Comparison of ENCODE assay signal across 15 mouse cellular contexts in genomic region chr3:87160819-87161509, GRCm38 (mm10). TPM values are rescaled to one million over a fixed set of nuclear protein-coding genes. Genes with fewer than 3 reads are reported as not detected.
DNase-seq lines count a peak whose midpoint lies in the region; ATAC-seq lines count a peak whose summit lies in the region.
"Had no signal": no experiment of that assay in that cellular context is flagged by ENCODE, and none has a peak within 500 bp of the region (broad histone marks: within the 10 kb centered on the region; RNA-seq: fewer than 3 reads in every experiment).

No protein-coding gene starts in this region.

- 0 out of 2 replicates have a peak overlapping the region, but pooled peaks have one; percentile 13 for H3K9ac ChIP-seq in kidney, embryonic 16.5 days (replicated peaks; ENCODE audit: low read length)
- no peak overlapping the region for H3K9ac ChIP-seq in forebrain, embryonic 14.5 days (ENCODE audit: low read length)
- no peak overlapping the region for H3K9ac ChIP-seq in limb, embryonic 12.5 days (replicated peaks)
- no peak overlapping the region for H3K9ac ChIP-seq in neural tube, embryonic 14.5 days (replicated peaks; ENCODE audit: low read depth, low read length)
- H3K9ac ChIP-seq: lung, embryonic 15.5 days had no signal

- DNase-seq in kidney, adult 8-10 months, result no peak
- peak; percentile 78 for DNase-seq in forebrain, embryonic 14.5 days (ENCODE audit: low spot score)
- DNase-seq in frontal cortex, adult 2 months (ENCODE audit: extremely low spot score in 1 of 2, low spot score in 1 of 2), result no peak
- no peak for DNase-seq in layer of hippocampus, adult 18-20 months (ENCODE audit: low spot score in 2 of 2)
- no peak for DNase-seq in natural killer cell, adult 2 months (ENCODE audit: low spot score in 2 of 2)
- DNase-seq: heart, postnatal 36 days; kidney, postnatal 36 days; right cerebral cortex, postnatal 4 days; thymus, adult 18-20 months had no signal

- no peak for ATAC-seq in kidney, embryonic 16.5 days (ENCODE audit: low FRiP score, low TSS enrichment)
- ATAC-seq in forebrain, embryonic 14.5 days, result peak; percentile 54; the same call in 1 of the 2 replicates
- no peak for ATAC-seq in limb, embryonic 12.5 days (ENCODE audit: insufficient number of reproducible peaks, insufficient read depth, low FRiP score, low TSS enrichment, low read depth)
- ATAC-seq in neural tube, embryonic 14.5 days (ENCODE audit: low read depth), result peak; percentile 74

- no peaks in the 10 kb centered on the region for H3K27me3 ChIP-seq in kidney, embryonic 16.5 days (ENCODE audit: insufficient read depth, low read length)
- H3K27me3 ChIP-seq in forebrain, embryonic 14.5 days (replicated peaks; ENCODE audit: control insufficient read depth, insufficient read depth, low read length), result no peaks in the 10 kb centered on the region
- H3K27me3 ChIP-seq in limb, embryonic 12.5 days, result no peaks in the 10 kb centered on the region
- H3K27me3 ChIP-seq in neural tube, embryonic 14.5 days (ENCODE audit: control insufficient read depth, insufficient read depth, low read length), result no peaks in the 10 kb centered on the region
- H3K27me3 ChIP-seq: lung, embryonic 15.5 days had no signal

- no peaks in the 10 kb centered on the region for H3K9me3 ChIP-seq in kidney, embryonic 16.5 days (ENCODE audit: low read length)
- no peaks in the 10 kb centered on the region for H3K9me3 ChIP-seq in forebrain, embryonic 14.5 days (replicated peaks; ENCODE audit: control insufficient read depth, low read length)
- H3K9me3 ChIP-seq in limb, embryonic 12.5 days, result no peaks in the 10 kb centered on the region
- H3K9me3 ChIP-seq in neural tube, embryonic 14.5 days (ENCODE audit: control insufficient read depth, low read length), result no peaks in the 10 kb centered on the region
- H3K9me3 ChIP-seq: lung, embryonic 15.5 days had no signal

- H3K4me1 ChIP-seq in kidney, embryonic 16.5 days (ENCODE audit: insufficient read depth, low read length), result peaks cover 72% of the 10 kb centered on the region
- peaks cover 44% of the 10 kb centered on the region for H3K4me1 ChIP-seq in forebrain, embryonic 14.5 days (ENCODE audit: control insufficient read depth, insufficient read depth, low read length)
- peaks cover 94% of the 10 kb centered on the region for H3K4me1 ChIP-seq in limb, embryonic 12.5 days (replicated peaks)
- H3K4me1 ChIP-seq in neural tube, embryonic 14.5 days (ENCODE audit: control insufficient read depth, insufficient read depth, low read length), result peaks cover 63% of the 10 kb centered on the region

- no peak overlapping the region for H3K4me3 ChIP-seq in kidney, embryonic 16.5 days (ENCODE audit: low read length)
- H3K4me3 ChIP-seq in forebrain, embryonic 14.5 days (ENCODE audit: low read depth, low read length), result no peak overlapping the region
- no peak overlapping the region for H3K4me3 ChIP-seq in limb, embryonic 12.5 days (replicated peaks)
- no peak overlapping the region for H3K4me3 ChIP-seq in neural tube, embryonic 14.5 days (ENCODE audit: low read depth, low read length)
- H3K4me3 ChIP-seq: lung, embryonic 15.5 days; myocyte had no signal

- 38% methylated on average over 6 of the region's 6 CpGs for WGBS in kidney, embryonic 16.5 days
- WGBS in forebrain, embryonic 14.5 days, result 17% methylated on average over 6 of the region's 6 CpGs
- WGBS in limb, embryonic 12.5 days, result 27% methylated on average over 6 of the region's 6 CpGs
- 18% methylated on average over 6 of the region's 6 CpGs for WGBS in neural tube, embryonic 14.5 days

- no peaks in the 10 kb centered on the region; the same call in 1 of the 2 replicates for H3K36me3 ChIP-seq in kidney, embryonic 16.5 days (ENCODE audit: insufficient read depth, low read length)
- H3K36me3 ChIP-seq in forebrain, embryonic 14.5 days (ENCODE audit: control insufficient read depth, insufficient read depth, low read length), result 0 out of 2 replicates have a peak, but pooled peaks cover 5% of the 10 kb centered on the region
- peaks cover 40% of the 10 kb centered on the region for H3K36me3 ChIP-seq in limb, embryonic 12.5 days
- no peaks in the 10 kb centered on the region for H3K36me3 ChIP-seq in neural tube, embryonic 14.5 days (ENCODE audit: control insufficient read depth, insufficient read depth, low read length)
- H3K36me3 ChIP-seq: lung, embryonic 15.5 days had no signal

- no peak overlapping the region for H3K4me2 ChIP-seq in kidney, embryonic 16.5 days (replicated peaks; ENCODE audit: low read depth, low read length)
- H3K4me2 ChIP-seq in forebrain, embryonic 14.5 days (ENCODE audit: low read length), result no peak overlapping the region
- no peak overlapping the region for H3K4me2 ChIP-seq in limb, embryonic 12.5 days
- no peak overlapping the region for H3K4me2 ChIP-seq in neural tube, embryonic 14.5 days (ENCODE audit: low read depth, low read length)
- H3K4me2 ChIP-seq: lung, embryonic 15.5 days had no signal

- H3K27ac ChIP-seq in kidney, embryonic 16.5 days (ENCODE audit: low read length), result peak overlapping the region; percentile 7; the same call in 1 of the 2 replicates
- peak overlapping the region; percentile 61 for H3K27ac ChIP-seq in forebrain, embryonic 14.5 days (ENCODE audit: low read depth, low read length)
- peak overlapping the region; percentile 41; the same call in 1 of the 2 replicates for H3K27ac ChIP-seq in limb, embryonic 12.5 days
- peak overlapping the region; percentile 64 for H3K27ac ChIP-seq in neural tube, embryonic 14.5 days (ENCODE audit: low read depth, low read length)
- H3K27ac ChIP-seq: lung, embryonic 15.5 days had no signal

RNA-seq across cellular contexts. Expression of gene Kirrel, which starts 13.6 kb away (rescaled TPM):
- polyA plus RNA-seq in kidney, embryonic 16.5 days (2015; fragmentation: Nextera tagmentation; extraction: Ambion mirVana), result 16.4 and 18.6 TPM in 2 replicates
- polyA plus RNA-seq in forebrain, embryonic 14.5 days (2014; fragmentation: Nextera tagmentation; extraction: Ambion mirVana), result 2.2 and 2.9 TPM in 2 replicates
- polyA plus RNA-seq in limb, embryonic 12.5 days (2016; fragmentation: Nextera tagmentation; extraction: Ambion mirVana), result 17.5 and 22.1 TPM in 2 replicates
- 3.9 and 4.9 TPM in 2 replicates for polyA plus RNA-seq in neural tube, embryonic 14.5 days (2014; fragmentation: Nextera tagmentation; extraction: Ambion mirVana)
- 5.4 and 5.5 TPM in 2 replicates for polyA plus RNA-seq in frontal cortex, adult 2 months (2012; rRNA removed)
- total RNA-seq in layer of hippocampus, adult 18-20 months (2021), result 1 to 10 TPM; 2.6 to 3.5 TPM
- total RNA-seq: CH12.LX had no signal

Comparison
In these comparisons a context has a peak if more than half of its experiments do, and no peak if none do; other contexts are left out.
1. ATAC-seq: peak in forebrain, embryonic 14.5 days (single experiment) and neural tube, embryonic 14.5 days (single experiment); none in kidney, embryonic 16.5 days (single experiment) and limb, embryonic 12.5 days (single experiment).
2. H3K27ac ChIP-seq: peak in every context shown above with its lines; median percentile 64 in neural tube, embryonic 14.5 days; 61 in forebrain, embryonic 14.5 days; 41 in limb, embryonic 12.5 days; 7 in kidney, embryonic 16.5 days.